Mouse (Mus musculus) thymus, adult 2 months (tissue): ENCODE results near the gene Slc22a12.

ENCODE experiments used
- CTCF ChIP-seq: fragments of 200-500 bp; IDR thresholded peaks from 2 replicates; pipeline ENCODE4 v1.5.1; 2012; ENCODE audit warnings: mild to moderate bottlenecking, control low read depth, low read length, moderate library complexity, borderline replicate concordance; ENCODE audit not compliant: control insufficient read depth, poor library complexity, insufficient read depth; ENCODE audit errors: extremely low read depth
- POLR2A ChIP-seq: fragments of 200-500 bp; IDR thresholded peaks from 2 replicates; pipeline ENCODE4 v1.6.1; 2012; ENCODE audit warnings: mild to moderate bottlenecking, low read length, control low read depth, moderate library complexity; ENCODE audit not compliant: control insufficient read depth, poor library complexity, insufficient read depth; ENCODE audit errors: extremely low read depth

DNA sequence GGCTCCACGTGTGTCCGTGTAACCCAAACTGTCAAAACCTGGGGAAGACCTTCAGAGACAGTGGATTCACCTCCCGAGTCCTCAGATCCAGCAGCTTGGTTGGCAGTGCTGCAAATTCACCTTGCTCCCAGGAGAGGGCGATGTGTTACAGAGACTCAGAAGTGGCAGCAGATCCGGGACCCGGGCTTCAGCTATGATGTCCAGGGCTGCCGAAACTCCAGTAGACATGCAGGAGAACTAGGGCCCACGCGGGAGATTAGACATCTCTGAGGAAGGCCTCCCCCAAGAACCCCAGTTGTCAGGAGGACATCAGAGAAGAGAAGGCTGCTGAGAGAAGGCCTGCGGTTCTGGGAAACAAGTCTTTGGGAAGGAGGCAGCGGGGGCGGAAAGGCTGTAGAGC is 50.7 kb downstream of the Slc22a12 start:
- TF ChIP-seq POLR2A (no peak), CTCF (peak; percentile 52; the same call in 1 of the 2 replicates)
